Mouse (Mus musculus): ENCODE measurements around the gene Ncf2. TPM values are rescaled to one million over a fixed set of nuclear protein-coding genes. Genes with fewer than 3 reads are reported as not detected.
A peak's percentile ranks its signal among the peaks of the same experiment; 100 is the strongest.

The Ncf2 gene
- 2.1 and 3.4 TPM in 2 replicates for polyA plus RNA-seq (2014; fragmentation: Nextera tagmentation; extraction: Ambion mirVana)

- ATAC-seq (peak; percentile 72; the same call in 1 of the 2 replicates), DNase-seq (ENCODE audit: low spot score) (peak; percentile 40)
- Histone ChIP-seq H3K36me3 (ENCODE audit: control insufficient read depth, insufficient read depth, low read length) (no peaks in the 10 kb centered on the region), H3K9me3 (replicated peaks; ENCODE audit: control insufficient read depth, low read length) (no peaks in the 10 kb centered on the region), H3K4me2 (ENCODE audit: low read length) (no peak within 1 kb of the TSS), H3K4me3 (ENCODE audit: low read depth, low read length) (no peak within 1 kb of the TSS), H3K9ac (ENCODE audit: low read length) (no peak within 1 kb of the TSS), H3K4me1 (ENCODE audit: control insufficient read depth, insufficient read depth, low read length) (no peaks in the 10 kb centered on the region), H3K27ac (ENCODE audit: low read depth, low read length) (0 out of 2 replicates have a peak within 1 kb of the TSS, but pooled peaks have one; percentile 15), H3K27me3 (replicated peaks; ENCODE audit: control insufficient read depth, insufficient read depth, low read length) (no peaks in the 10 kb centered on the region)
- 3% methylated on average over 2 of the region's 2 CpGs for WGBS
Observed at GRCm38 (mm10) chr1:152799897-152800296, at the start of gene Ncf2. Gene Ncf2 (plus strand): TSS chr1:152800194.

- Histone ChIP-seq H3K4me2 (ENCODE audit: low read length) (peak within 1 kb of the TSS; percentile 12; the same call in 1 of the 2 replicates), H3K9ac (ENCODE audit: low read length) (no peak within 1 kb of the TSS), H3K9me3 (replicated peaks; ENCODE audit: control insufficient read depth, low read length) (no peaks in the 10 kb centered on the region), H3K27ac (ENCODE audit: low read depth, low read length) (peak within 1 kb of the TSS; percentile 64), H3K4me3 (ENCODE audit: low read depth, low read length) (no peak within 1 kb of the TSS), H3K27me3 (replicated peaks; ENCODE audit: control insufficient read depth, insufficient read depth, low read length) (no peaks in the 10 kb centered on the region), H3K4me1 (ENCODE audit: control insufficient read depth, insufficient read depth, low read length) (peaks cover 10% of the 10 kb centered on the region), H3K36me3 (ENCODE audit: control insufficient read depth, insufficient read depth, low read length) (no peaks in the 10 kb centered on the region)
- DNase-seq (ENCODE audit: low spot score) (peak; percentile 74), ATAC-seq (peak; percentile 83)
- WGBS, result 34% methylated on average over 13 of the region's 13 CpGs
Observed at GRCm38 (mm10) chr1:152750312-152750965, 49.6 kb upstream of the Ncf2 start, which contains the start of gene Apobec4. Gene Apobec4 (plus strand): TSS chr1:152750551.

- no peaks in the 10 kb centered on the region for H3K36me3 ChIP-seq (ENCODE audit: control insufficient read depth, insufficient read depth, low read length)
- H3K9ac ChIP-seq (ENCODE audit: low read length), result no peak overlapping the region
- H3K27me3 ChIP-seq (replicated peaks; ENCODE audit: control insufficient read depth, insufficient read depth, low read length), result no peaks in the 10 kb centered on the region
- no peak for ATAC-seq
- no peaks in the 10 kb centered on the region for H3K9me3 ChIP-seq (replicated peaks; ENCODE audit: control insufficient read depth, low read length)
- no peak for DNase-seq (ENCODE audit: low spot score)
- H3K4me2 ChIP-seq (ENCODE audit: low read length), result no peak overlapping the region
- WGBS, result 77% methylated on average over 2 of the region's 2 CpGs
- H3K27ac ChIP-seq (ENCODE audit: low read depth, low read length), result no peak overlapping the region
- no peaks in the 10 kb centered on the region for H3K4me1 ChIP-seq (ENCODE audit: control insufficient read depth, insufficient read depth, low read length)
- no peak overlapping the region for H3K4me3 ChIP-seq (ENCODE audit: low read depth, low read length)
Observed at GRCm38 (mm10) chr1:152761791-152762190, 38.2 kb upstream of the Ncf2 start.

GRCm38 (mm10) chr1:152766032-152766772, 33.8 kb upstream of the Ncf2 start, which contains the start of the genes Rgl1 and Arpc5:
Gene Rgl1 (minus strand): TSS chr1:152766351.
Gene Arpc5 (plus strand): TSS chr1:152766542.
- Histone ChIP-seq H3K4me1 (ENCODE audit: control insufficient read depth, insufficient read depth, low read length) (peaks cover 3% of the 10 kb centered on the region; the same call in 1 of the 2 replicates), H3K27ac (ENCODE audit: low read depth, low read length) (peak within 1 kb of the TSS; percentile 86), H3K36me3 (ENCODE audit: control insufficient read depth, insufficient read depth, low read length) (peaks cover 18% of the 10 kb centered on the region), H3K9ac (ENCODE audit: low read length) (peak within 1 kb of the TSS; percentile 96), H3K4me2 (ENCODE audit: low read length) (peak within 1 kb of the TSS; percentile 91), H3K4me3 (ENCODE audit: low read depth, low read length) (peak within 1 kb of the TSS; percentile 98), H3K9me3 (replicated peaks; ENCODE audit: control insufficient read depth, low read length) (no peaks in the 10 kb centered on the region), H3K27me3 (replicated peaks; ENCODE audit: control insufficient read depth, insufficient read depth, low read length) (no peaks in the 10 kb centered on the region)
- WGBS, result under 1% methylated on average over 82 of the region's 86 CpGs
- DNase-seq (ENCODE audit: low spot score), result peak; percentile 98
- peak; percentile 98 for ATAC-seq

GRCm38 (mm10) chr1:152766804-152767748, 32.9 kb upstream of the Ncf2 start:
- Histone ChIP-seq H3K27ac (ENCODE audit: low read depth, low read length) (peak overlapping the region; percentile 86), H3K9ac (ENCODE audit: low read length) (peak overlapping the region; percentile 96), H3K27me3 (replicated peaks; ENCODE audit: control insufficient read depth, insufficient read depth, low read length) (no peaks in the 10 kb centered on the region), H3K36me3 (ENCODE audit: control insufficient read depth, insufficient read depth, low read length) (peaks cover 27% of the 10 kb centered on the region), H3K4me2 (ENCODE audit: low read length) (peak overlapping the region; percentile 58), H3K4me3 (ENCODE audit: low read depth, low read length) (peak overlapping the region; percentile 98), H3K4me1 (ENCODE audit: control insufficient read depth, insufficient read depth, low read length) (peaks cover 3% of the 10 kb centered on the region; the same call in 1 of the 2 replicates), H3K9me3 (replicated peaks; ENCODE audit: control insufficient read depth, low read length) (no peaks in the 10 kb centered on the region)
- WGBS, result under 1% methylated on average over 58 of the region's 60 CpGs
- DNase-seq (ENCODE audit: low spot score), result peak; percentile 48
- ATAC-seq, result peak; percentile 63; the same call in 1 of the 2 replicates

GRCm38 (mm10) chr1:152767749-152768488, 32.1 kb upstream of the Ncf2 start:
- Histone ChIP-seq H3K9me3 (replicated peaks; ENCODE audit: control insufficient read depth, low read length) (no peaks in the 10 kb centered on the region), H3K9ac (ENCODE audit: low read length) (no peak overlapping the region), H3K36me3 (ENCODE audit: control insufficient read depth, insufficient read depth, low read length) (peaks cover 35% of the 10 kb centered on the region), H3K4me3 (ENCODE audit: low read depth, low read length) (peak overlapping the region; percentile 98), H3K4me2 (ENCODE audit: low read length) (peak overlapping the region; percentile 58), H3K4me1 (ENCODE audit: control insufficient read depth, insufficient read depth, low read length) (peaks cover 3% of the 10 kb centered on the region; the same call in 1 of the 2 replicates), H3K27me3 (replicated peaks; ENCODE audit: control insufficient read depth, insufficient read depth, low read length) (no peaks in the 10 kb centered on the region), H3K27ac (ENCODE audit: low read depth, low read length) (no peak overlapping the region)
- DNase-seq (ENCODE audit: low spot score) (peak; percentile 95), ATAC-seq (peak; percentile 13; the same call in 1 of the 2 replicates)
- WGBS, result 4% methylated on average over 5 of the region's 5 CpGs

GRCm38 (mm10) chr1:152771016-152771415, 29.0 kb upstream of the Ncf2 start:
- peaks cover 64% of the 10 kb centered on the region for H3K36me3 ChIP-seq (ENCODE audit: control insufficient read depth, insufficient read depth, low read length)

More at GRCm38 (mm10) chr1:152771016-152771415, 29.0 kb upstream of the Ncf2 start:
- Histone ChIP-seq H3K9ac (ENCODE audit: low read length) (no peak overlapping the region), H3K4me3 (ENCODE audit: low read depth, low read length) (no peak overlapping the region), H3K27me3 (replicated peaks; ENCODE audit: control insufficient read depth, insufficient read depth, low read length) (no peaks in the 10 kb centered on the region), H3K4me1 (ENCODE audit: control insufficient read depth, insufficient read depth, low read length) (peaks cover 3% of the 10 kb centered on the region; the same call in 1 of the 2 replicates), H3K9me3 (replicated peaks; ENCODE audit: control insufficient read depth, low read length) (no peaks in the 10 kb centered on the region), H3K4me2 (ENCODE audit: low read length) (no peak overlapping the region), H3K27ac (ENCODE audit: low read depth, low read length) (no peak overlapping the region)
- WGBS, result 94% methylated on average over 9 of the region's 9 CpGs
- ATAC-seq (no peak), DNase-seq (ENCODE audit: low spot score) (no peak)
